Mouse (Mus musculus) spleen, postnatal 14 days (tissue): ENCODE measurements around the gene Dab1.

Experiments used
- DNase-seq, 2 experiments: peaks; one replicate each; pipeline ENCODE4 v3.0.0; 2021 to 2022; ENCODE audit warnings: low spot score in 2 of 2

Dab1 gene

GRCm38 (mm10) chr4:103974536-103974935 is 355.4 kb downstream of the Dab1 start:
- no peak for DNase-seq

GRCm38 (mm10) chr4:103974946-103975345 is 355.8 kb downstream of the Dab1 start:
- DNase-seq: no peak

- no peak for DNase-seq
Measured at GRCm38 (mm10) chr4:103993884-103994283, 374.7 kb downstream of the Dab1 start.

GRCm38 (mm10) chr4:103994406-103994805 is 375.2 kb downstream of the Dab1 start:
- no peak for DNase-seq

- DNase-seq: no peak
Measured at GRCm38 (mm10) chr4:104008406-104008805, 389.2 kb downstream of the Dab1 start.

- no peak for DNase-seq
Measured at GRCm38 (mm10) chr4:104011683-104012082, 392.5 kb downstream of the Dab1 start.

GRCm38 (mm10) chr4:104012150-104012549 is 393.0 kb downstream of the Dab1 start:
- no peak for DNase-seq

GRCm38 (mm10) chr4:104025117-104025694 is 406.0 kb downstream of the Dab1 start:
- DNase-seq: no peak

GRCm38 (mm10) chr4:104026834-104027233 is 407.7 kb downstream of the Dab1 start:
- DNase-seq: no peak

GRCm38 (mm10) chr4:104027239-104027638 is 408.1 kb downstream of the Dab1 start:
- no peak for DNase-seq

GRCm38 (mm10) chr4:104036091-104036490 is 416.9 kb downstream of the Dab1 start:
- no peak for DNase-seq

GRCm38 (mm10) chr4:104039588-104039987 is 420.4 kb downstream of the Dab1 start:
- DNase-seq: no peak

GRCm38 (mm10) chr4:104043441-104043840 is 424.3 kb downstream of the Dab1 start:
- no peak for DNase-seq

- no peak for DNase-seq
Measured at GRCm38 (mm10) chr4:104044634-104045033, 425.5 kb downstream of the Dab1 start.

- DNase-seq: no peak
Measured at GRCm38 (mm10) chr4:104047966-104048804, 429.0 kb downstream of the Dab1 start.

GRCm38 (mm10) chr4:104057116-104057515 is 438.0 kb downstream of the Dab1 start:
- no peak for DNase-seq

GRCm38 (mm10) chr4:104059569-104059968 is 440.4 kb downstream of the Dab1 start:
- DNase-seq: no peak

- no peak for DNase-seq
Measured at GRCm38 (mm10) chr4:104062356-104062755, 443.2 kb downstream of the Dab1 start.

- DNase-seq: no peak
Measured at GRCm38 (mm10) chr4:104066901-104067300, 447.7 kb downstream of the Dab1 start.

- no peak for DNase-seq
Measured at GRCm38 (mm10) chr4:104067748-104068147, 448.6 kb downstream of the Dab1 start.

GRCm38 (mm10) chr4:104071296-104071695 is 452.1 kb downstream of the Dab1 start:
- DNase-seq: no peak

- no peak for DNase-seq
Measured at GRCm38 (mm10) chr4:104073920-104074459, 454.8 kb downstream of the Dab1 start.

- DNase-seq: no peak
Measured at GRCm38 (mm10) chr4:104077771-104078170, 458.6 kb downstream of the Dab1 start.
